Mouse (Mus musculus) kidney, adult 10 weeks (tissue): ENCODE measurements around the gene Dgcr8. TPM values are rescaled to one million over a fixed set of nuclear protein-coding genes. Genes with fewer than 3 reads are reported as not detected.

ENCODE experiments used
- polyA plus RNA-seq: library from polyadenylated mRNA; stranded (reverse); fragments of 350-450 nt; fragmentation: Illumina TruSeq; extraction: RNeasy Lipid Tissue Mini Kit (QIAGEN cat#74804); gene quantifications from one replicate; pipeline ENCODE4 v1.2.3, GENCODE M21; 2014; ENCODE audit warnings: low read depth, low replicate concordance

Gene Dgcr8
- 17.1 TPM for polyA plus RNA-seq

DNA sequence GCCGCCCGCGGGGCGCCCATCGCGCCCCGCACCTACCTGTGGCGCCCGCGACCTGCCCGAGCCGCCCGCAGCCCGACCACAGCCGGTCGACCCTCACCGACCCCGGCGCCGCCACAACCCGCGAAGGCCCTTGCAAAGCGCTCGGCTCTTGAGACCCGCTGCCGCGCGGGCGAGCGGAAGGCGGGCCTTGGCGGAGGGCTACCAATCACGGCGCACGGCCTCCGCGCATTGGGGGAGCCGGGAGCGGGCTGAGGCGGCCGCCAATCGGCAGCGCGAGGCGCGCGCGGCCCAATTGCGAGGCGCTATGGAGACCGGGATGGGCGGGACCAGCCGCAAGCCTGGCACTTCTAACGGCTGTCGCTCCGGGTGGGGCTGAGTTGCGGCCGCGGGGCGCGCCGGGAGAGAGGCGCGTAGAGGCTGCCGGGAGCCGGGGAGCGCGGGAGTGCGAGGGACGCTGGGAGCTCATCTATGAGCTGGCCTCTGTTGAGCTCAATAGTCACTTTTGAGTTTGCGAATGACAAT lies at the start of gene Dgcr8:
Gene Dgcr8, minus strand, starts transcription at position 180 of the 522 bp plus-strand sequence.

DNA sequence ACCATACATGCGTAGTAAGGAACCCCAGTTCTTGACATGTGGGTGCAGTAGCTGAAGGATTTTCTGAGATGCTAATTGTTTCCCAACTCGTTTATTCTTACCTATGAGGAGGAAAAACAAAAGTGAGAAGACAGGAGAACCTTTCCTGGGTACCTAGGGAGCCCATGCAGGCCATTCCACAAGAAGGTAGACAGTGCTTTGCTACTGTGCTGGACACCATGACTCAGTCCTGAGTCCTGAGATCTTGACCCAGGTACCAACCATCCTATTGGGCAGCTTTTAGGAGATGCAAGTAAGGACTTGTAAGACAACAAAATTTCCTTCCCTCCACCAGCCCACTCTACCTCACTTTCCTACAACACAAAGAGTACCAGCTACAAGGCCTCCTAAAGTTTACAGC lies 30.8 kb downstream of the Dgcr8 start, which contains the start of gene Gm49776:
Gene Gm49776, minus strand, starts transcription at position 101 of the 400 bp plus-strand sequence.

GRCm38 (mm10) chr16:18248433-18249363 lies 40.3 kb downstream of the Dgcr8 start, which contains the start of the genes Trmt2a and Ranbp1:
TSS of gene Trmt2a (plus strand) at chr16:18248679.
TSS of gene Ranbp1 (minus strand) at chr16:18248732.

GRCm38 (mm10) chr16:18234671-18235388 lies 54.2 kb downstream of the Dgcr8 start, which contains the start of gene Zdhhc8:
TSS of gene Zdhhc8 (minus strand) at chr16:18235136.

DNA sequence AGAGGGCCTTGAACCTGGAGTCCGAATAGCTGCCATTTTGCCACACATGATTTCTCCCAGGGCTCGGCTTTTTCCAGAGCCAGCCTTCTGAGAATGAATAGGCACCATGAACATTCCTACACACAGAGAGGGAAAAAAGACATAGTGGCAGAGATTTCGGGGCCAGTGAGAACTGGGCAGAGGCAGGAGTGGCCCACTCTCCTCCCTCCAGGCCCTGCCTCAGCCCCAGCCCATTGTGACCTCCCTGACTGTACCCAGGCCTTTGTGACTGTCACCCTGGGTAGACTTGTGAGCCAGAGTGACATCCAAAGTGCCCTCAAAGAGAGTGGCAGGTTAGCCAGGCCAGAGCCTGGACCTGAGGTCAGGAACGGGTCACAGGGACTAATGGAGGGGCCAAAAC lies 71.5 kb downstream of the Dgcr8 start, which contains the start of gene Ccdc188:
Gene Ccdc188, plus strand, starts transcription at position 301 of the 400 bp plus-strand sequence.

Other genes starting within 250 kb of the Dgcr8 start
- 10.4 TPM for gene Dgcr6, start 236.4 kb downstream of the Dgcr8 start, polyA plus RNA-seq
- gene Prodh, start 199.0 kb downstream of the Dgcr8 start, polyA plus RNA-seq: 3.2 TPM
- not detected for gene Rtn4r, start 161.6 kb downstream of the Dgcr8 start, polyA plus RNA-seq
- not detected for gene Ccdc188, start 71.4 kb downstream of the Dgcr8 start, polyA plus RNA-seq
- not detected for gene Zdhhc8, start 54.1 kb downstream of the Dgcr8 start, polyA plus RNA-seq
- gene Trmt2a, start 40.6 kb downstream of the Dgcr8 start, polyA plus RNA-seq: 21.4 TPM
- gene Ranbp1, start 40.5 kb downstream of the Dgcr8 start, polyA plus RNA-seq: 75.6 TPM
- not detected for gene Gm49776, start 30.9 kb downstream of the Dgcr8 start, polyA plus RNA-seq
- gene Tango2, start 58.9 kb upstream of the Dgcr8 start, polyA plus RNA-seq: 18.0 TPM
- 0.97 TPM for gene Arvcf, start 58.9 kb upstream of the Dgcr8 start, polyA plus RNA-seq
- gene Txnrd2, start 137.1 kb upstream of the Dgcr8 start, polyA plus RNA-seq: 2.0 TPM
- 21.7 TPM for gene Comt, start 137.6 kb upstream of the Dgcr8 start, polyA plus RNA-seq
- gene Gnb1l, start 209.5 kb upstream of the Dgcr8 start, polyA plus RNA-seq: 0.28 TPM
- gene Rtl10, start 209.7 kb upstream of the Dgcr8 start, polyA plus RNA-seq: not detected